Mouse (Mus musculus): ENCODE results near the gene Pde5a.

GRCm38 (mm10) chr3:122903746-122904433, 175.1 kb downstream of the Pde5a start:
- peak; percentile 92 for TF ChIP-seq CTCF (IDR thresholded peaks at IDR 0.05)
- TF ChIP-seq EP300 (IDR thresholded peaks at IDR 0.05) = no peak
